Mouse (Mus musculus) CD4-positive, CD25-positive, alpha-beta regulatory T cell, adult 4 months (primary cell): ENCODE measurements around the gene Phtf2. TPM values are rescaled to one million over a fixed set of nuclear protein-coding genes. Genes with fewer than 3 reads are reported as not detected.

Experiments used
- polyA plus RNA-seq, 2 experiments: library from polyadenylated mRNA; unstranded; fragments of 100-300 nt; shearing (Covaris generic); gene quantifications; one replicate each; pipeline ENCODE4 v1.2.1; 2017

Phtf2 gene
- polyA plus RNA-seq, 2 experiments from 2014 or later = 46.0 to 49.2 TPM

Other genes with a start within 250 kb of the Phtf2 start
- 10 to 100 TPM; 45.1 to 57.8 TPM for gene Tmem60, start 67 bp upstream of the Phtf2 start, polyA plus RNA-seq
- gene Rsbn1l, start 74.3 kb upstream of the Phtf2 start, polyA plus RNA-seq = 10 to 100 TPM; 32.6 to 42.7 TPM
- 10 to 100 TPM in 1 of 2 experiments, 1 to 10 TPM in 1; 8.1 to 10.0 TPM for gene Ptpn12, start 173.8 kb upstream of the Phtf2 start, polyA plus RNA-seq